Mouse (Mus musculus) kidney, adult 2 months (tissue): Measurements from ENCODE around the gene Prpf18.

Experiments
- CTCF ChIP-seq: fragments of 200-500 bp; conservative IDR thresholded peaks from 2 replicates; pipeline ENCODE4 v1.5.1; 2011; ENCODE audit warnings: low read depth, mild to moderate bottlenecking, control low read depth, low read length, moderate library complexity, mixed read lengths; ENCODE audit not compliant: insufficient read depth, insufficient read length
- POLR2A ChIP-seq: fragments of 200-500 bp; IDR thresholded peaks from one replicate; pipeline ENCODE4 v1.6.1; 2011; ENCODE audit warnings: low read depth, low read length, control low read depth

- TF ChIP-seq CTCF (no peak), POLR2A (no peak)
Observed at GRCm38 (mm10) chr2:4578291-4578690, 73.6 kb downstream of the Prpf18 start.
